Mouse (Mus musculus) heart, adult 2 months (tissue): ENCODE data around the gene Myo18a.

ENCODE experiments used
- CTCF ChIP-seq: fragments of 200-600 bp; IDR thresholded peaks from 2 replicates; pipeline ENCODE4 v1.8.1; 2022; ENCODE audit warnings: antibody characterized with exemption, mild to moderate bottlenecking, moderate library complexity
- EP300 ChIP-seq: fragments of 200-500 bp; IDR thresholded peaks from 2 replicates; pipeline ENCODE4 v1.6.1; 2011; ENCODE audit warnings: low read depth, low read length, control low read depth; ENCODE audit not compliant: insufficient read depth
- POLR2A ChIP-seq: fragments of 200-500 bp; IDR thresholded peaks from 2 replicates; pipeline ENCODE4 v1.6.1; 2011; ENCODE audit warnings: mild to moderate bottlenecking, low read depth, low read length, control low read depth; ENCODE audit not compliant: insufficient read depth

- TF ChIP-seq CTCF (no peak), POLR2A (no peak), EP300 (no peak)
Measured at GRCm38 (mm10) chr11:77728587-77728986, 34.5 kb upstream of the Myo18a start.
